Mouse (Mus musculus) stomach, embryonic 14.5 days (tissue): ENCODE data around the gene Fam3a. TPM values are rescaled to one million over a fixed set of nuclear protein-coding genes. Genes with fewer than 3 reads are reported as not detected.

ENCODE experiments used
- ATAC-seq: fragments of 200-750 bp; cut with Nextera tagmentation; 2 replicates; pipeline ENCODE4 v1.8.0; 2017; ENCODE audit warnings: low read depth, moderate TSS enrichment; ENCODE audit not compliant: insufficient number of reproducible peaks, insufficient read depth, low FRiP score
- H3K27ac ChIP-seq: fragments of 300-500 bp; sonication (generic); 2 replicates; pipeline ENCODE4 v1.5.1; 2014; ENCODE audit warnings: mild to moderate bottlenecking, low read length, moderate library complexity, mixed read lengths
- H3K27me3 ChIP-seq: fragments of 300-500 bp; sonication (generic); 2 replicates; pipeline ENCODE4 v1.6.1; 2014; ENCODE audit warnings: low read length, control low read depth, mixed read lengths; ENCODE audit not compliant: control insufficient read depth, insufficient read depth
- H3K36me3 ChIP-seq: fragments of 300-500 bp; sonication (generic); 2 replicates; pipeline ENCODE4 v1.6.1; 2014; ENCODE audit warnings: mild to moderate bottlenecking, control low read depth, low read length, moderate library complexity, mixed read lengths; ENCODE audit not compliant: control insufficient read depth, insufficient read depth
- H3K4me1 ChIP-seq: fragments of 300-500 bp; sonication (generic); 2 replicates; pipeline ENCODE4 v1.6.1; 2014; ENCODE audit warnings: low read length, control low read depth, mixed read lengths; ENCODE audit not compliant: control insufficient read depth, insufficient read depth
- H3K4me2 ChIP-seq: fragments of 300-500 bp; sonication (generic); replicated peaks from 2 replicates; pipeline ENCODE4 v1.6.1; 2014; ENCODE audit warnings: low read depth, low read length, control low read depth
- H3K4me3 ChIP-seq: fragments of 300-500 bp; sonication (generic); 2 replicates; pipeline ENCODE4 v1.5.1; 2014; ENCODE audit warnings: low read depth, low read length, control low read depth
- H3K9ac ChIP-seq: fragments of 300-500 bp; sonication (generic); replicated peaks from 2 replicates; pipeline ENCODE4 v1.6.1; 2014; ENCODE audit warnings: low read depth, mild to moderate bottlenecking, control low read depth, low read length, moderate library complexity, mixed read lengths
- H3K9me3 ChIP-seq: fragments of 300-500 bp; sonication (generic); 2 replicates; pipeline ENCODE4 v1.6.1; 2016; ENCODE audit warnings: low read depth, low read length, control low read depth; ENCODE audit not compliant: control insufficient read depth
- WGBS: fragments of 180-500 bp; shearing (Covaris S2); extraction: QIAGEN DNeasy Blood & Tissue Kit; methylation state at CpG from one replicate; pipeline ENCODE4 v1.1.7; 2014; 5-methylcytosine and 5-hydroxymethylcytosine counted together
- polyA plus RNA-seq: library from polyadenylated mRNA; unstranded; fragments of >200 nt; fragmentation: Nextera tagmentation; extraction: Ambion mirVana; gene quantifications from 2 replicates; pipeline ENCODE4 v1.2.1, GENCODE M21; 2014

Gene Fam3a
- polyA plus RNA-seq, 1 experiment from 2014 or later = 42.0 TPM

DNA sequence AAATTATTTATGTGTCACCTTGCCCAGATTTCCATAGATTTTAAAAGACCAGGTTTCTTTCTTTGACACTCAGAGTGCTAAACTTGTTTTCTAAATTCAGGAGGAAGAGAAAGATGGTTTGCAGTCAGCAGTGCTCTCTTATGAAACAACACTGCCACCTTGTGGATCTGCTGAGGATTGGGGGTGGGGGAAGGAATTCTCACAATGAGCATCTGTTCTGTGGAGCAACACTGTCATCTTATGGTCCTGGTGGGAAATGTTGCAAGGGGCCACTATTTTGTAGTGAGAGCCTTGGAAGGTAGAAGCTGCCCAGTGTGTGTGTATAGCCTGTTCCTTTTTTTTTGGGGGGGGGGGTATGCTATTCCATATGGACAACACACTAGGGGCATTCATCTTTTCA is 20.3 kb upstream of the Fam3a start:
- Histone ChIP-seq H3K9me3 (no peaks in the 10 kb centered on the region), H3K27ac (no peak overlapping the region), H3K27me3 (no peaks in the 10 kb centered on the region), H3K4me2 (no peak overlapping the region), H3K4me3 (no peak overlapping the region), H3K4me1 (no peaks in the 10 kb centered on the region), H3K9ac (no peak overlapping the region), H3K36me3 (no peaks in the 10 kb centered on the region)
- peak; percentile 71; the same call in 1 of the 2 replicates for ATAC-seq

DNA sequence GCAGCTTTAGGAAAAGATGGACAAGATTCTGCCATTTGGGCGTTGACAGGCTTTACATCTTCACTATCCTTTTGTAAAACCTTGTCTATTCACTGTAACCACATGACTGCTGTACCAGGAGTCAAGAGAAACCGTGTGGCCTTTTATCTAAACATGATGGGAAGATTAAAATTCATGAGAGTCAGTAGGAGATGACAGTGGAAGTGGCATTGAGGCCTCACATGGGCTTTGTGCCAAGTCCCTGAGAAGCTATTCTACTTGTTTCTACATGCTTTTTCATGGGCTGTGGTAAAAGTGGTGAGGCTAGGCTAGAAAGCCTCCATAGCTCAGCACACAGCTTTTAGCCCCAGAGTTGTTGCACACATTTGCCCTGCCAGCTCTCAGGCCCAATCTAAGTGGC is 15.3 kb upstream of the Fam3a start:
- H3K4me2 ChIP-seq = no peak overlapping the region
- no peaks in the 10 kb centered on the region for H3K36me3 ChIP-seq
- no peaks in the 10 kb centered on the region for H3K27me3 ChIP-seq
- H3K4me3 ChIP-seq = no peak overlapping the region
- no peaks in the 10 kb centered on the region for H3K9me3 ChIP-seq
- no peak overlapping the region for H3K9ac ChIP-seq
- no peaks in the 10 kb centered on the region for H3K4me1 ChIP-seq
- no peak for ATAC-seq
- H3K27ac ChIP-seq = no peak overlapping the region
- 42% methylated on average over 2 of the region's 2 CpGs for WGBS

DNA sequence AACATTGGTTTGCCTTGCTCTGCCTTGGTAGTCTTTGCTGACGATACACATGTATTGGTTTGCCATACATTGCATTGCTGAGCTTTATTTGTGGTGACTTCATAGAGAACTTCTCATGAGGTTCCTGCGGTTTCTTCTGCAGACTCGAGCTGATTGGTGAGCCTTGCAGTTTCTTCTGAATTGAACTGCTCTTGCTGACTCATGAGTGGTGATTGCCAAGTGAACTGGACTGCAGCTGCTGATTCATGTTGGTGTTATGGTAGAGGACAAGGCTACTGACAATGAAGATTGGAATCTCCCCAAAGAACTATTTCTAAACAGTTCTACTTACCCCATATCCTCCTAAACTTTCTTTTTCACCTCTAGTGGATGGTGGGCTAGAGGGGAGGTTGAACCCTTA is 7.1 kb upstream of the Fam3a start:
- Histone ChIP-seq H3K27me3 (no peaks in the 10 kb centered on the region), H3K9ac (no peak overlapping the region), H3K36me3 (no peaks in the 10 kb centered on the region), H3K4me2 (no peak overlapping the region), H3K9me3 (no peaks in the 10 kb centered on the region), H3K27ac (no peak overlapping the region), H3K4me1 (no peaks in the 10 kb centered on the region), H3K4me3 (no peak overlapping the region)
- ATAC-seq = no peak
- WGBS = 77% methylated on average over 3 of the region's 3 CpGs

DNA sequence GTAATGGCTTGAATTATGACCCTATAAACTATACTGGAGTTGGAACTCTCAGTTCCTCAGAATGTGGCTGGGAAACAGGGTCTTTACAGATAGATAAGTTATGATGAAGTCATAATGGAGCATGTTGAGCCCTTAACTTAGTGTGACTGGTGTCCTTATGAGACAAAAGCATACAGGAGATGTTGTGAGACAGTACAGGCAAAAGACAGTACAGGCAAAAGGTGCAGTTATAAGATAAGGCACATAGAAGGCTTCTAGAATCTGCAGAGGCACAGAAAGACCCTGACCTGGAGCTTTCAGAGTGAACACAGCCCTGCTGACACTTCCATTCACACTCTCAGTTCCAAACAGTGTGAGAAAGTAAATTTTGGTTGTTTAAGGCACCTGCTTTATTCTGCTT is 4.9 kb downstream of the Fam3a start:
- no peak for ATAC-seq
- Histone ChIP-seq H3K27me3 (no peaks in the 10 kb centered on the region), H3K36me3 (no peaks in the 10 kb centered on the region; the same call in 1 of the 2 replicates), H3K9me3 (no peaks in the 10 kb centered on the region), H3K9ac (no peak overlapping the region), H3K4me3 (no peak overlapping the region), H3K27ac (no peak overlapping the region), H3K4me1 (no peaks in the 10 kb centered on the region), H3K4me2 (no peak overlapping the region)

DNA sequence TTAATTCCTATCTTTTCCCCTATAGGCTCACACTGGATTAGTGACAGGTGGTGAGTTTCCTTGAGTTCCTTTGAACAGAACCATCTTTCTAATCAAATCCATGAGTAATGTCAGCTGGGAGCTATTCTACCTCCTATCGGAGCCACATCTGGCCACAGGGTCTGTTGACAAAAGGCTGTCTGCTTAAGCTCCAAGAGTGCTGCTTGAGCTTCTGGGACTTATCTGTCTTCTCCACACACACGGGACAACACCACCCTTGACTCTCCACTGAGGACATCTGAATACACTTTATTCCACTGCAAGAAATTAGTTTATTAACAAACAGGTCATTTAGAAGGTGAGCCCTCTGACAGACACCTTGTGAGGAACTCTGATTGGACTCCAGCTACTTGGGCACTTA is 8.6 kb downstream of the Fam3a start:
- Histone ChIP-seq H3K4me3 (no peak overlapping the region), H3K27me3 (no peaks in the 10 kb centered on the region), H3K9me3 (no peaks in the 10 kb centered on the region), H3K9ac (no peak overlapping the region), H3K36me3 (no peaks in the 10 kb centered on the region; the same call in 1 of the 2 replicates), H3K4me2 (no peak overlapping the region), H3K27ac (no peak overlapping the region), H3K4me1 (no peaks in the 10 kb centered on the region)
- no peak for ATAC-seq
- 86% methylated on average over 2 of the region's 2 CpGs for WGBS

- H3K27me3 ChIP-seq = no peaks in the 10 kb centered on the region
- no peaks in the 10 kb centered on the region for H3K36me3 ChIP-seq
- H3K27ac ChIP-seq = no peak within 1 kb of the TSS
- H3K4me3 ChIP-seq = peak within 1 kb of the TSS; percentile 34
- peak; percentile 90 for ATAC-seq
- peak within 1 kb of the TSS; percentile 48 for H3K4me2 ChIP-seq
- peak within 1 kb of the TSS; percentile 21; the same call in 1 of the 2 replicates for H3K9ac ChIP-seq
- H3K9me3 ChIP-seq = no peaks in the 10 kb centered on the region
- WGBS = 26% methylated on average over 32 of the region's 32 CpGs
- H3K4me1 ChIP-seq = peaks cover 3% of the 10 kb centered on the region
Measured at GRCm38 (mm10) chrX:74372888-74373549, 20.1 kb downstream of the Fam3a start, which contains the start of the genes Ubl4a and Slc10a3. Gene Ubl4a, minus strand, starts transcription at chrX:74373218. Gene Slc10a3, minus strand, starts transcription at chrX:74373349.

DNA sequence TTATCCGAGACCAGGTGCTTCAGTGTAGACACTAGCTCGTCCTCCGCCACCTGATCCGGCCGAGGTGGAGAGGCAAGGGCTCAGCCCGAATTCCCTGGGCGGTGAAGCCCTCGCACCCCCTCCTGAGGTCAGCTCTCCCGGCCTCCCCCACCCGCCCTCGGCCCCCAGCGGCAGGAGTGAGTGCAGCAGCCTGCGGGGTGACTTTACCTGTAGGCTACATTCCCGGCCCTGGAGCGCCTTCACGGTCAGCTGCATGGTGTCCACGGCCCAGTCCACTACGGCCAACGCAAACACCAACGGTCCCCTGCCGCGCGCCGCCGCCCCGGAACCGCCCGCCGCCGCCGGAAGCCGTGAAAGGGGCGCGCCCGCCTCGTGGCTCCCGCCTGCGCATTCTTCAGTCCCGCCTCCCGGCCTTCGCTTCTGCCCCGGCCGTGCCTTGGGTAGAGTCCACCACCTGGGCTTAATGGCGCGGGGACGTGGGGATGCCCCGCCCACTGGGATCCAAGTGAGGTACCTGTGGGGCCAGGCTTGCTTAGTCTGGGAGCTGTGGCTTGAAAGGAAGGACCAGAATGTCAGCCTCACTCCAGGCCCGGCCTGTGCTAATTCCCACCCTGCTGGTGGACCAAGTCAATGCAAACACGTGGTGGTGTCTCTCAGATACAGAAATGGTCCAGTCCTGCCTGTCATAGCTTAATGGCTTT is 24.7 kb downstream of the Fam3a start:
- peak overlapping the region; percentile 55 for H3K9ac ChIP-seq
- H3K36me3 ChIP-seq = no peaks in the 10 kb centered on the region; the same call in 1 of the 2 replicates
- H3K4me3 ChIP-seq = peak overlapping the region; percentile 51
- peak; percentile 80 for ATAC-seq
- H3K27me3 ChIP-seq = no peaks in the 10 kb centered on the region
- H3K9me3 ChIP-seq = no peaks in the 10 kb centered on the region
- WGBS = 26% methylated on average over 30 of the region's 49 CpGs
- peak overlapping the region; percentile 69; the same call in 1 of the 2 replicates for H3K27ac ChIP-seq
- H3K4me2 ChIP-seq = peak overlapping the region; percentile 55
- H3K4me1 ChIP-seq = peaks cover 6% of the 10 kb centered on the region

DNA sequence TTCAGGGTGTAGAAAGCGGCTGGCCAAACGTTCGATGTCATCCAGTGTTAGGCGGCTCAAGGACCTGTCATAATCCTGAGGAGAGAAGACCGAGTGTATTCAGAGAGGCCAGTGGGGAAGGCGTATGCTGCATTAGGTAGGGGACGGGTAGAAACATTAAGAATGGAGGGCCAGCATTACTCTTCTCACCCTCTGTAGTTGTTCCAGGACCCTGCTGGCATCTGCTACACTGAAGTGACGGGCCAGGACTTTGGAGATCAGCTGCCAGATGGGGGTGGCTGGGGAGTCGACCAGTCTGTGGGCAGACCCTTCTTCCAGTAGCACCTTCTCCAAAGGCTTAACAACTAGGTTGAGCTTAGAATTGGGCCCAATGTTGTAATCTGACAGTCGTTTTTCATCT is 25.6 kb downstream of the Fam3a start:
- H3K27ac ChIP-seq = no peak overlapping the region; the same call in 1 of the 2 replicates
- WGBS = 57% methylated on average over 10 of the region's 10 CpGs

More for the DNA sequence above, 25.6 kb downstream of the Fam3a start:
- ATAC-seq = no peak
- H3K27me3 ChIP-seq = no peaks in the 10 kb centered on the region
- H3K4me2 ChIP-seq = peak overlapping the region; percentile 55
- peaks cover 6% of the 10 kb centered on the region for H3K4me1 ChIP-seq
- peak overlapping the region; percentile 51 for H3K4me3 ChIP-seq
- H3K9me3 ChIP-seq = no peaks in the 10 kb centered on the region
- H3K9ac ChIP-seq = peak overlapping the region; percentile 55; the same call in 1 of the 2 replicates
- no peaks in the 10 kb centered on the region; the same call in 1 of the 2 replicates for H3K36me3 ChIP-seq
